In genomic region chr10:12792049-12792448, GRCm38 (mm10) we compare ENCODE assay signal across 11 mouse cellular contexts.
A peak's percentile ranks its signal among the peaks of the same experiment; 100 is the strongest.
DNase-seq lines count a peak whose midpoint lies in the region; ATAC-seq and TF ChIP-seq lines count a peak whose summit lies in the region.
"Had no signal": no experiment of that assay in that cellular context is flagged by ENCODE, and none has a peak within 500 bp of the region (broad histone marks: within the 10 kb centered on the region; RNA-seq: fewer than 3 reads in every experiment).

No protein-coding gene starts in this region.

- peak; percentile 42; the same call in 1 of the 2 replicates for ATAC-seq in heart, embryonic 15.5 days (replicated peaks; ENCODE audit: insufficient number of reproducible peaks, insufficient read depth, low FRiP score, low read depth)
- ATAC-seq in limb, embryonic 14.5 days (ENCODE audit: low FRiP score, low read depth): no peak

- no peaks in the 10 kb centered on the region for H3K36me3 ChIP-seq in heart, embryonic 15.5 days
- H3K36me3 ChIP-seq in E14TG2a.4 (ENCODE audit: insufficient read depth, low read length): no peaks in the 10 kb centered on the region
- no peaks in the 10 kb centered on the region for H3K36me3 ChIP-seq in limb, embryonic 14.5 days (ENCODE audit: control insufficient read depth, insufficient read depth, low read length)

- no peak for TF ChIP-seq CTCF in E14TG2a.4 (conservative IDR thresholded peaks at IDR 0.05; ENCODE audit: low read length)

- peaks cover 46% of the 10 kb centered on the region for H3K4me1 ChIP-seq in heart, embryonic 15.5 days (replicated peaks)
- peaks cover 84% of the 10 kb centered on the region for H3K4me1 ChIP-seq in E14TG2a.4 (replicated peaks; ENCODE audit: low read depth, low read length)
- H3K4me1 ChIP-seq in limb, embryonic 14.5 days (ENCODE audit: control insufficient read depth, insufficient read depth, low read length): no peaks in the 10 kb centered on the region

- no peak for DNase-seq in heart, postnatal 10 days
- DNase-seq in embryo, embryonic 10 days (ENCODE audit: low spot score): peak; percentile 83
- no peak for DNase-seq in limb, embryonic 14.5 days (ENCODE audit: low spot score)
- no peak for DNase-seq in adrenal gland, adult 18-20 months (ENCODE audit: low spot score in 2 of 2)
- DNase-seq in spleen, adult 18-20 months: no peak
- DNase-seq in cerebellum, adult 8-10 months: no peak
- DNase-seq: layer of hippocampus, adult 9-11 months had no signal

- no peaks in the 10 kb centered on the region for H3K27me3 ChIP-seq in heart, embryonic 15.5 days
- H3K27me3 ChIP-seq in E14TG2a.4 (ENCODE audit: insufficient read depth, low read length): no peaks in the 10 kb centered on the region
- H3K27me3 ChIP-seq in limb, embryonic 14.5 days (ENCODE audit: control insufficient read depth, insufficient read depth, low read length): no peaks in the 10 kb centered on the region

- WGBS in heart, embryonic 15.5 days: 34% methylated on average over 6 of the region's 6 CpGs
- 53% methylated on average over 6 of the region's 6 CpGs for WGBS in limb, embryonic 14.5 days

- no peak overlapping the region for H3K4me2 ChIP-seq in heart, embryonic 15.5 days
- no peak overlapping the region for H3K4me2 ChIP-seq in limb, embryonic 14.5 days (replicated peaks; ENCODE audit: low read depth, low read length, severe bottlenecking)

- no peak for TF ChIP-seq POLR2A in limb, embryonic 14.5 days (IDR thresholded peaks at IDR 0.05; ENCODE audit: borderline replicate concordance, extremely low read depth, insufficient read depth, insufficient read length)

- H3K9me3 ChIP-seq in heart, embryonic 15.5 days (replicated peaks): no peaks in the 10 kb centered on the region
- H3K9me3 ChIP-seq in E14TG2a.4 (ENCODE audit: low read length): no peaks in the 10 kb centered on the region
- no peaks in the 10 kb centered on the region for H3K9me3 ChIP-seq in limb, embryonic 14.5 days (ENCODE audit: control insufficient read depth, low read length)
- H3K9me3 ChIP-seq: G1E had no signal

- peak overlapping the region; percentile 32 for H3K27ac ChIP-seq in heart, embryonic 15.5 days
- H3K27ac ChIP-seq in limb, embryonic 14.5 days (replicated peaks; ENCODE audit: low read depth, low read length): peak overlapping the region; percentile 9; the same call in 1 of the 2 replicates
- H3K27ac ChIP-seq: macrophage had no signal

- H3K4me3 ChIP-seq in heart, embryonic 15.5 days: no peak overlapping the region
- H3K4me3 ChIP-seq in E14TG2a.4 (replicated peaks; ENCODE audit: low read length): peak overlapping the region; percentile 2
- H3K4me3 ChIP-seq in limb, embryonic 14.5 days (replicated peaks; ENCODE audit: low read length): no peak overlapping the region

- no peak overlapping the region for H3K9ac ChIP-seq in heart, embryonic 15.5 days
- H3K9ac ChIP-seq in limb, embryonic 14.5 days (ENCODE audit: low read depth, low read length, severe bottlenecking): no peak overlapping the region

- intact Hi-C loops in heart, postnatal 10 days (cut with DNase I): no loop called here
